Mouse (Mus musculus) thymus, postnatal 36 days (tissue): ENCODE measurements around the gene Rpl12.
A peak's percentile ranks its signal among the peaks of the same experiment; 100 is the strongest.

Experiments
- DNase-seq, 2 experiments: peaks; one replicate each; pipeline ENCODE4 v3.0.0; 2022; ENCODE audit warnings: mixed read lengths in 2 of 2

Rpl12 gene

DNA sequence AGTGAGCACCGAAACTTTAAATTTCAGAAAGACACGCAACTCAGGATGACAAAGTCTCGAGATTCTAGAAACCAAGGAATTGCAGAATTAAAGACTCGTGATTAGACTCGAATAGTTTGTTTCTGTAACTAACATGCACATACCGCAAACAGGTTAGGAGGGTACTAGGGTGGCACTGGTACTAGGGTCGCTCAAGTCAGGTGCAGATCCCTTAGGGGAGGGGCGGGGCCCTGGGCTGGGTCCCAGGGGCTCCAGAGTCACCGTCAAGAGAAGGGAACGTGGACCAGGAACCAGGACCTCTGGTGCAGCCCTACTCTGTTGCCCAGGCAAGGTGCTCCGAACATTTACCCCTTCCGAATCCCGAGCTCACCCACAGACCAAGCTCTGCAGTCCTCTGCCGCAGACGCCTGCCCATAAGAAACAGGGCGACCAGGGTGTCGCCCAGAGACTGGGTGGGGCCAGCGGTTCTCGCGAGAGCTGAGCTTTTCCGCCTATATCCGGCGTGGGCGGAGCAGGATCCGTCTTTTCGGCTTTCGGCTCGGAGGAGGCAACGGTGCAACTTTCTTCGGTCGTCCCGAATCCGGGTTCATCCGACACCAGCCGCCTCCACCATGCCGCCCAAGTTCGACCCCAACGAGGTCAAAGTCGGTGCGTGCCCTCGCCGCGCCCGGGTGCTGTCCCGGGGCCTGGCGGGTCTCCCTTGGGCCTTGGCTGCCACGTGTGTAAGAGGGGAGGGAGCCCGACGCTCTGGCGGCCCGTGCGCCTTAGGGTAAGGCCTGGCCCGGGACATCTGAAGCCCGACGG, at the start of gene Rpl12, which contains the start of gene Lrsam1:
Rpl12 (plus strand) TSS at position 368 of the 804 bp plus-strand sequence.
Lrsam1 (minus strand) TSS at position 423 of the 804 bp plus-strand sequence.
- peak; percentile 96 for DNase-seq

DNA sequence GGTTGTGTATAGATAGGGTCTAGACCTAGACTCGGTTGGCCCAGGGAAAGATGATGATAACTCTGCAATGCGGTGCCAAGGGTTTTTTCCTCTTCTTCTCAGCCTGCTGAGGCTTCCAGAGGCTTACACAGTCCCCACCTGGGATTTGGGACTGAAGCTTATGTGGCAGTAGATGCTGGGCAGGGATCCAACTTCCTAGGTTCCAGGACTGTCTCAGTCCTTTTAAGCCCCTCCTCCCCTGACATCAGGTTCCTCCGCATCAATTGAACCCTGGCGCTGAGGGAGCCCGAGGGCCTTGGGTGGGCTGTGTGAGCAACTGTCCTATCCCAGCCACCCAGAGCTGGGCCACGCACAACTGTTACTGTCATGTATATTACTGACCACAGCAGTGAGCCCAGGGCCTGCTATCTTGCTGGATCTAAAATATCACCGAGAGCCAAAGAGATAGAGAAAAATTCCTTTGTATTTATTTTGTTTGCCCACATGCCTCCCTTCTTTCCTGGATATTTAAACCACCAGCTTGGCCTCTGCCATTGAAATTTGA, 49.6 kb upstream of the Rpl12 start:
- DNase-seq = no peak

DNA sequence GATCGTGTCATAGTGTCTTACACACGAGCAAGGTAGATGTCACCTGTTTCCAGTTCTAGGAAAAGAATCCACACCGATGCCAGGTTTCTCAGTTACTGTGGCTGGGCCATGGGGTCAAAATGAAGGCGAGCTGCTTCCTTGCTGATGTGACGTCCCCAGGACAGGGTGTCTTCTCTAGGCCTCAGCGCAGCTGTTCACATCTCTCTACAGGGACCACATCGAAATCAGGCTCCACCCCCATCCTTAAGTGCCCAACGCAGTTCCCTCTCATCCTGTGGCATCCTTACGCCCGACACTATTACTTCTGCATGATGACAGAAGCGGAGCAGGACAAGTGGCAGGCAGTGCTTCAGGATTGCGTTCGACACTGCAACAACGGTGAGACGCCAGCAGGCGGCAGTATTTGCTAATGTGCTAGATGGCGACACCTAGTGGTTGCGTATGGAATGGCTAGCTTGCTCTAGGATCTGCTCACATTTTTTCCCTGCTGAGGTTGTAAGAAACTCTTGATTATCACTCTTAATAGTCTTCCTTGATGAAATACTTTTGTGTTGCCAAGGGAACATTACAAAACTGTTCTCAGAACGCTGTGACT, 49.1 kb upstream of the Rpl12 start:
- DNase-seq = peak; percentile 69 to 75

DNA sequence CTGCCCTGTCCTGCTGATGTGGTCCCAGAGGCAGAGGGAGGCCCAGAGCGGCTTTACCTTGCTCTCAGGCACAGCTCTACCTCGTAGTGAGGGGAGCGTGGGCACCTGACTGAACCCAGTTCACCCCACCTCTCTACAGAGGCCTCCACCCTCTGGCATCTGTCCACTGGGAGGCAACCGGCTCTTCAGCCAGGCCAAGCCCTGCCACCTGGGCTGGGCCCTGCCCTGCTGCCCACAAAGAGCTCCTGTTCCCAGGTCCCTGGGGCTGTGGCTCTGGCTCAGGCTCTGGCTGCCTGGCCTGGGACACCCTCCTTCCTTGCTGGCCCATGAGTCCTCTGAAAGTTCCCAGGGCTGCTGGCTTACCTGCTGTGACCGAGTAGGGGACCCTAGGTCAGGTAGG, 47.0 kb upstream of the Rpl12 start:
- no peak for DNase-seq

DNA sequence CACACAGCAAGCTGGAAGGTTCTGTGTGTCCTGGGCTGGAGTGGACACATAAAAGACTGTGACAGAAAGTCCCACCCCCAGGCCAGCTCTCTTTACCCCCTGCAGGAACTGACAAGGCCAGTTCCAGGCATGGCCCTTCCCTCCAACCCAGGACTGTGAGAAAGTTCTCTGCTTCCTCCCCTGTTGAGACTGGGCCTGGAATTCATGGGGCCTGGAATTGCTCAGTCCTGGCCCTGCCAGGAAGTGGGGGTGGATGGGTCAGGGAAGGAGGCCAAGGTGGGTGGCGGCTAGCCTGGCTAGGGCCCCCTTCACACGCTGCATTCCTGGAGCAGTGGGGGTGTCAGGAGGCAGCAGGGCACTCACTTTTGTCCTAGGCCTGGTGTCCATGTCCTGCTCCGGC, 46.5 kb upstream of the Rpl12 start:
- DNase-seq = no peak

DNA sequence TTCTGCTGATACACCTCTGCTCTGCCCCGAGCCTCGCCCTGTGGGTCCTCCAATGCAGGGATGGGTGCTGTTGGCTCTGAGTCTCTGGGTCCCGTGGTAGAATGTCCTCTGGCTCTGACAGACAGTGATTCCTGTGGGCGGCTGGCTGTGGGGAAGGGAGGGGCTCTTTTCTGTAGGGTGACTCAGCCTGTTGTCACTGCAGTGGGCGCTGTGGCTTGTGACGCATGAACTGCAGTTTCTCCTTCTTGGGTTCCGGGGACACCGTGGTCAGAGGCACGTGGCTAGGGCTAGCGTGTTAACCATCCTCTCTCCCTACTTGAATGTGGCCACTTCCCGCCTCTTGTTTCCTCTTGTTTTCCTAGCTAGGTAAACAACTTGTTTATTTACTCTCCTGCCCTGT, 43.8 kb upstream of the Rpl12 start:
- peak in 1 of 2 experiments; percentile 30 for DNase-seq

DNA sequence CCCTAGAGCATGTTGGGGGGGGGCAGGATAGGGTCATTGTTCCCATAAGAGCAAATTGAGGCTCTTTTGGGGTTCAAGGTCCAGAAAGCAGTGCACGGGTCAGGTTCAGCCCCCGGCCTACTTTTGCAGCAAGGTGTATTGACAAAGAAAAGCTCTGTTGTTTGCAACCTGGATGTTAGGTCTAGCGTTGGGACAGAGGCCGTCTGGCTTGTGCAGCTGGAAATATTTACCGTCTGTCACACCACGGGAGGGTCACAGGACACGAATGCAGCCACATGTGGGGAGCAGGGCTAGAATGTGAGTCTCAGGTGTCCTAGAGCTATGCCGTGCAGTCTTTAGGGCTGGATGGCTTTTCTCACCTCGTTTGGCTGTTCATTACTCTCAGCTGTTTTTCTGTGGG, 43.0 kb upstream of the Rpl12 start:
- DNase-seq = no peak

DNA sequence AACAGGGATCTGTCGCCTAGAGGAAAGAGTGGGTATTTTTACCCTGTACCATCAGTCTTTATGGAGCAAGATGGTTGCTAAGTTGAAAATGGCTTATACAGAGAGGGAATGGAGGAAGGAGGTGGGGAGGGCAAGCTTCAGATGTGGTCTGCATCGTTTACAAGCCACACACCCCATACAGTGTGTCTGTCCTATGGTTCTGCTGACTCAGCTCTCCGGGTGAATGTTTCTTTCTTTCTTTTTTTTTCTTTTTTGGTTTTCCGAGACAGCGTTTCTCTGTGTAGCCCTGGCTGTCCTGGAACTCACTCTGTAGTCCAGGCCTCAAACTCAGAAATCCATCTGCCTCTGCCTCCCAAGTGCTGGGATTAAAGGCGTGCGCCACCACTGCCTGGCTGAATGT, 40.1 kb upstream of the Rpl12 start:
- no peak for DNase-seq

DNA sequence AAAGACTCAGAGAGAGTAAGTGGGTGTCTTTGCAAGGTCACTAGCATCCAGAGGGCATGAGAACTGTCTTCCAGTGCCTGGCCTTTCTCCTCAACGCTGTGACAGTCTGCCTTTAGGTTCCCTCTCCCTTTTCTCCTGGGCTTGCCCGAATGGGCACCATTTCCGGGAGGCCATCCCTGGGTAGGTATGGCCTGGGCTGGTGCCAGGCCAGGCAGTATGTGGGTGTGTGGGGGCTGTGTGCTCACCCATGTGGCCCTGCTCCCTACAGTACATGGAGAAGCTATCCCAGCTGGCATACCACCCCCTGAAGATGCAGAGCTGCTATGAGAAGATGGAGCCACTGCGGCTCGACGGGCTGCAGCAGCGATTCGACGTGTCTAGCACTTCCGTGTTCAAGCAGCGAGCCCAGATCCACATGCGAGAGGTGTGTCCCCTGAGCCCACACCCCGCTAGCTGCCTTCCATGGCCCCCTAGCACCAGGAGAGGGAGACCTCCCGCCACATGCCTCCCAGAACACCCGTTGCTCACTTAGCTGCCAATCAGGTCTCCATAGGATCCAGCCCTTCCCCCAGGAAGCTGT, 39.5 kb upstream of the Rpl12 start:
- DNase-seq = no peak

DNA sequence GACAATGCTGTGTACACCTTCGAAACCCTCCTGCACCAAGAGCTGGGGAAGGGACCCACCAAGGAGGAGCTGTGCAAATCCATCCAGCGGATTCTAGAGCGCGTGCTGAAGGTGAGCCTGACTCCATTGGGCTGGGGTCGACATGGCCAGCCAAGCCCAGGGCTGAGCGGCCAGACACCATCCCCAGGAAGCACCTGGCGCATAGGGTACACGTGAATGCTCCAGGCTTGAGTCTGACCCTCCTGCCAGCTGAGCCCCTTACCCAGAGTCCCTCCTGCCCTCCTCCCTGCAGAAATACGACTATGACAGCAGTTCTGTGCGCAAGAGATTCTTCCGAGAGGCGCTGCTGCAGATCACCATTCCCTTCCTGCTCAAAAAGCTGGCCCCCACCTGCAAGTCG, 38.8 kb upstream of the Rpl12 start:
- no peak for DNase-seq

DNA sequence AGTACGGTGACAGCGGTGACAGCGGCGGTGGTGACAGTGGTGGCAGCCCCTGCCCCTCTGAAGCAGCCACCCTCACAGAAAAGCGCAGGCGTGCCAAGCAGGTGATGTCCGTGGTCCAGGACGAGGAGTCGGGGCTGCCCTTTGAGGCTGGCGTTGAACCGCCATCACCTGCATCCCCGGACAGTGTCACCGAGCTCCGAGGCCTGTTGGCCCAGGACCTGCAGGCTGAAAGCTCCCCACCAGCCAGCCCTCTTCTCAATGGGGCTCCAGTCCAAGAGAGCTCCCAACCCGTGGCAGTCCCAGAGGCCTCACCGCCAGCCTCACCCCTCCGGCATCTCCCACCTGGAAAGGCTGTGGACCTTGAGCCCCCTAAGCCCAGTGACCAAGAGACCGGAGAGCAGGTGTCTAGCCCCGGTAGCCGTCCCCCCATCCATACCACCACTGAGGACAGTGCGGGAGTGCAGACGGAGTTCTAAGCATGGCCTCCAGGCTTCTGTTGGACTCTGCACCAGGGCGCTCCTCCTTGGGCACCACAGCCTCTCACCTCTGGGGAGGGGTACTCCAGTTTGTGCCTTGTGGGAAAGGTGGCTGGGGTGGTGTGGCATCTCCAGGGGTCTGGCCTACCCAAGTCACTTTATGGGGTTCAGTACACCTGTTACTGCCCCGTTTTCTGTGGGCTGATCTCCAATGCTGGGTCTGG, 37.7 kb upstream of the Rpl12 start:
- no peak for DNase-seq

DNA sequence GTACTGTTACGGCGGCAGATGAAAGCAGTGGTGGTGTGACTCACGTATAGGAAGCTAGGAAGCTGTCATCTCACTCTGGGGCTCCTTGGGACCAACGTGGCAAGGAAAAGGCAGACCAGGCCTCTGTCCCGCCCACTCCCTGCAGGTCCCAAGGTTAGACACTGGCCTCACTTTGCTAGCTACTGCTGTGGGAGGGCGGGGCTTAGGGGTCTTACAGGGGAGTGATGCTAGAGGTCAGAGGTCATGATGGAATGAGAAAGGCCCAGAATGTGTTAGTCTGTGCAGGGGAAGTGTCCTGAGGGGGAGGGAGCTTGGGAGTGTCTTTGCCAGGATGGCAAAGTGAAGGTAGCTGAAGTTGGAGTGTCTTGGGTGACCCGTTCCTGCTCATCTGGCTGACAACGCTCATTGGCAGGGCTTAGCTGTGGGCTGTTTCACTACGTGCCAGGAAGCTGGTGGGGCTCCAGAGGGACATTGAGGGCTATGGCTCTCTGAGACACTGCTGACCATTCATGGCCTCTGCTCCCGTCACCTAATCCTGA, 37.0 kb upstream of the Rpl12 start:
- DNase-seq = no peak

DNA sequence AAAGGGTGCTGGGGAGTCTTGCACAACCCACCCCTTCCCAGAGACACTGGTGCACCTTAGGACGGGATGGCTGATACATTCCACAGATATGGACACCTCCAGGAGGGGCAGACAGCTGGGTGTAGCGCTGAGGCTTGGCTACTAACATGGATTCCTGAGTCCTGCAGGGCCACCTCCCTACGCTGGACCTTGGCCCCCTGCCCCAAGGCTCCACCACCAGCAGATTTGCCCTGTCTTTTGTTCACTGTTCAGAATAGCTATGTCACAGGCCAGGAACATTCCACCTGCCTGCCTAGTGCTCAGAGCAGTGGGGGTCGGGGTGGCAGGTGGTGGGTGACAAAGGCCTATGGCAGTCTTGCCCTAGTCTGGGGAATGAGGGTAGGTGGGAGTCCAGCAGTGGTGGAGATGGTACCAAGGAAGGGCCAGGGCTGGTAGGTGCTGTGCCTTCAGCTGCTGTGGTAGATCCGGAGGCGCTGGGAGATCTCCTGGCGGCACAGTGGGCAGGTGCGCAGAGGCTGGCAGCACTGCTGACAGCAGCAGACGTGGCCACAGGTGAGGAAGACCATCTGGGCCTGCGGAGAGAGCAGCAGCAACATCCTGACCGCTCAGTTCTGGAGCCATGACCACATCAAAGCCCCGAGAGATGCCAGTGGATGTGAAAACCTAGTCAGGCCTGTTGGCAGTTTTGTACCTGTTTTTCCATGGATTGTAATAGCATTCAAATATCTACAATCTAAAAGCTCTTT, 34.9 kb upstream of the Rpl12 start:
- DNase-seq = peak; percentile 48 to 76

DNA sequence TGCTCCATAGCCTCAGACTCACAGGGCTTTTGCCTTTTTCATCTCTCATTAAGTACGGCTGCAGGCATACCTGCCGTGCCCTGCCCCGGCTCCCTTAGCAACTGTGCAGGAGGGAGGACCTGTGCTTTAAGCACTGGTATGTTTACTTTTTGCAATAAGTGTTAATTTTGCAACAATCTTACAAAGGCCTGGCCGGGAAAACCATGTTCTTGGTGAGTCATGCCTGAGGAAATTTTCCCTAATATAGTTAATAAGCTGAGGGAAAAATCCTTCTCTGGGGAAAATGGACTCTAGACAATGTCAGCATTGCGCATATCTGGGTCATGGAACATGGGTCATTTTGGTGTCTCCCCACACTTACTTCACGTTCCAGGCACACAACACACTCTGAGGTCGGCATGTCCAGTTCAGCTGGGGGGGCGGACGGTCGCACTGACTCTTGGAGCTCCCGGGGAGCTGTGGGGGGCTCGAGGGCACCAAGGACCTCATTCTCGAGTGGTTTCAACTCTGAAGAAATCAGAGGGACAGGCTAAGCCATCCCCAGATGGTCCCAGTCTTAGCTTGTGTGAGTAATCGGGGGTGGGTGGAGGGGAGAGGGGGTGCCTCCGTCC, 33.6 kb upstream of the Rpl12 start:
- no peak for DNase-seq

DNA sequence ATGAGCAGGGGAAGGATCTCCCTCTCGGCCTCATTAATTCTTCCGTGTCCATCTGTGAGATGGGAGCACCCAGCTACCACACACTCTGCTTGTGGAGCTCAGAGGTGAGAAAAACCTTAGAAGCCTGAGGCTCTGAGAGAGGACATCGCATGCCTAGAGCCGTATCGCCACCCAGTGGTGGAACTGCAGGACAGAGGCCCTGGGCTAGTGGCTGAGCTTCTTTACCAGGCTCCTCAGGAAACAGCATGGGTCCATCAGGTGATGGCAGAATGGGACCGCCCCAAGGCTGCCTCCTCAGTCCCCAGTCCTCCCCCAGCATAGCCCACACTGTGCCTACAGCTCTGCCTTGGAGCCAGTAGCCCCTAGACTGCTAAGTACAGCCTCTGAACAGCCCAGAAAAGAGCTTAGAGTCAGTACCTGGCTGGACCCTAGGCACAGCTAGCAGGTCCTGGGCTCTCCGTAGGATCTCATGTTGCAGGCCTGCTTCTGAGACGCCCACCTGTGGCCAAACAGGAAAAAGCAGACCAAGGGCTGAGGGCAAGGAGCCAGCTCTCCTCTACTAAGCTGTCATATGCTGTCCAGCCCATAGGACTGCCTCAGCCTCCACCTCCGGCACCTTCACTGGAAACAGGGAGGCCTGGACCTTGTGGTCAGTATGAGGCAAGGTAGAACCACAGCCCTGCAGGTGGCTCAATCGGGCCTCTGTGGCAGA, 33.0 kb upstream of the Rpl12 start:
- DNase-seq = peak; percentile 70 to 72

DNA sequence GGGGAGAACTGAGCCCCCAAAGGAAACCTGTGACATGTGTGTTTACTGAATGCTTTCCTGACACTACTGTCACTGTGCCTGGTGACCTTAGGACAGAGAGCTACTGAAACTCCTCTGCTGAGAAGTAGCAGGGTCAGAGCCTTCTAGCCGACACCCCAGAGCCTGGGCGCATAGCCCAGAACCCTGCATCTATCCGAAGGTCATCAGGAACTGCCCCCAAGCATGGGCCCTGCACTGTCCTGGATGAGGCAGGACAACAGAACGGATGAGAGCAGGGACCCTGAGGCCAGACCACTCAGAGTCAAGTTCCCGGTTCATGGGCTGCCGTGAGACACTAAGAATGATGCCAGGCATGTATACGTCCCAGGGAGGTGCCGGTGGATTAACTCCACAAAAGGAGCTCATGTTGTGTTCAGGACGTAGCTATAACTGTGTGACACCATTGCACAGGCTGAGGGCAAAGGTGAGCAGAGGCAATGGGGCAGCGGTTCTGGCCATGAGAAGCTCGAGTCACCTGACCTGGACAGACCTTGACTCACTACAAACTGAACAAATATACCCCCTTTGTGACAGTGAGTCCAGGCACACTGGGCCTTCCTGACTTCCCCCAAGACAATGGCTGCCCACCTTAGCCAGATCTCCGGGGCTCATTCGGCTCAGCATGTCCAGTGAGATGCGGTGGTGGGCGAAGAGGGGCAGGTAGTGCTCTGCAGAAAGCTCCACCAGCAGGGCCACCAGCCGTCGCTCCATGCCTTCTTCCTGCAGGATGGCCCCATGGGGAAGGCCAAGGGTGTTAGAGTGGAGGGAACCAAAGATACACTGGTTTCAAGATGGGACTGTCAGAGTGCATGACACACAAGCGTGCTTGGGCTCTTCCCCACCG, 32.2 kb upstream of the Rpl12 start:
- no peak for DNase-seq

DNA sequence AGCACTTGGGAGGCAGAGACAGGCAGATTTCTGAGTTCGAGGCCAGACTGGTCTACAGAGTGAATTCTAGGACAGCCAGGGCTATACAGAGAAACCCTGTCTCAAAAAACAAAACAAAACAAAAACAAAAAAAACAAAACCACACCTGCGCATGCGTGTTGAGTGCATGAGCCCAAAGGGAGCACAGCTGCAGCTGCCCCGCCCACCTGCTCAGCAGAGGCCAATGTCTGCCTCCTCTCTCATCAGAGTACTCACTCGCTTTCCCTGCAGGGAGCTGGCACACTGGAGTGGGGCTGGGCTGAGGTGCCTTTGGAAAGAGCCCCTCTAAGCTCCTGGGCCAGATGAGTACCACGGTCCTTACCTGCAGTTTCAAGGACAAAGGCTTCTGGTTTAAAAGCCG, 29.6 kb upstream of the Rpl12 start:
- peak; percentile 76 to 87 for DNase-seq

DNA sequence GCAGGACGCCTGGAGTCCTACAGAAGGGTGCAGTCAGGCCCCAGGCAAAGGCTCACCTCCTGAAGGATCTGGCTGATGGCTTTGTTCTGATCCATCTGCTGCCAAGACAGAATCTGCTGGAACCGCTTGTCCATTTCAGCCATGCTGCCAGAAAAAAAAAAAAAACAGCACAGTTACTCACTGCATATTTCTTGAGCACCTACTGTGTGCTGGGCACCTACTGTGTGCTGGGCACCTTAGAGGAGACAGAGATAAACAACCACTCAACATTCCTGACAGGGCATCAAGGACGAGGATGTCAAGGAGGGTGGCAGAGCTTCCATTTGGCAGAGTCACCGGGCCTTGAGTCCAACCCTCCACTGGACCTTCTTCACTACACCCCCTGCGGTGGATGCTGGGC, 22.6 kb upstream of the Rpl12 start:
- no peak for DNase-seq

DNA sequence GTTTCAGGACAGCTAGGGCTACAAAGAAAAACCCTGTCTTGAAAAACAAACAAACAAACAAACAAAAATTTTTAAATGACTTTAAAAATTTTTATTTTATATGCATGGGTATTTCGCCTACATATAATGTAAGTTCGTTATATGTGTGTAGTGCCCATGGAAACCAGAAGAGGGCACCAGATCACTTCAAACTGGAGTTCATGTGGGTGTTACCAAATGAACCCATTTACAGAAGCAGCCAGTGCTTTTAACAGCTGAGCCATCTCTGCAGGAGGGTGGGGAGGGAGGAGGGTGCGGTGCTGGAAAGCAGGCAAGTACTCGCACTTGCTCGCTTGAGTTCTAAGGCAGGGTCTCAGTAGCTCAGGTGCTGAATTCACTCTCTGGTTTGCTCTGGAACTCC, 21.9 kb upstream of the Rpl12 start:
- peak in 1 of 2 experiments; percentile 40 for DNase-seq

DNA sequence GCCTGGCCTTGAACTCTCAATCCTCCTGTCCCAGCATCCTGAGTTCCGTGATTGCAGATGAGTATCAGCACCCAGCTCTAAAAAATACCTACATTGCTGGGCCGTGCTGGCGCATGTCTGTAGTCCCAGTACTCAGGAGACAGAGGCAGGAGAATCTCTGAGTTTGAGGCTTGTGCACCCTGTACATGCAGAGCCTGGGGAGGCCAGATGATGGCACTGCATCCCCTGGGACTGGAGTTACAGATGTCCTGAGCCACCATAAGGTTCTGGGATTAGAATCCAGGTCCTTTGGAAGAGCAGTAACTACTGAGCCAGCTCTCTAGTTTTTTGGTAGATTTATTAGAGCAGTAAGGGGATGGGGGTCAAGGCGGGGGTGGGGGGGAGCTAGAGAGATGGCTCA, 20.9 kb upstream of the Rpl12 start:
- no peak for DNase-seq
